ENCODE assay signal across 8 mouse cellular contexts in genomic region chr13:100616181-100617087, GRCm38 (mm10). TPM values are rescaled to one million over a fixed set of nuclear protein-coding genes. Genes with fewer than 3 reads are reported as not detected.
DNase-seq lines count a peak whose midpoint lies in the region; ATAC-seq and TF ChIP-seq lines count a peak whose summit lies in the region.

Marveld2 (minus strand) TSS chr13:100616971.

- no peaks in the 10 kb centered on the region for H3K27me3 ChIP-seq in cerebellum, adult 2 months (ENCODE audit: control insufficient read depth, insufficient read depth, low read length)
- H3K27me3 ChIP-seq in forebrain, postnatal 0 days (ENCODE audit: insufficient read depth, low read length): no peaks in the 10 kb centered on the region; the same call in 1 of the 2 replicates
- H3K27me3 ChIP-seq in hindbrain, embryonic 15.5 days: peaks cover 13% of the 10 kb centered on the region
- H3K27me3 ChIP-seq in megakaryocyte, embryonic 14.5 days (replicated peaks): no peaks in the 10 kb centered on the region

- H3K36me3 ChIP-seq in forebrain, postnatal 0 days (ENCODE audit: insufficient read depth): peaks cover 26% of the 10 kb centered on the region
- H3K36me3 ChIP-seq in hindbrain, embryonic 15.5 days: peaks cover 26% of the 10 kb centered on the region
- peaks cover 43% of the 10 kb centered on the region for H3K36me3 ChIP-seq in megakaryocyte, embryonic 14.5 days (replicated peaks; ENCODE audit: low read length)

- H3K4me3 ChIP-seq in cerebellum, adult 2 months (replicated peaks; ENCODE audit: insufficient read depth, low read depth, low read length): peak within 1 kb of the TSS; percentile 58
- H3K4me3 ChIP-seq in forebrain, postnatal 0 days (ENCODE audit: low read depth, low read length): peak within 1 kb of the TSS; percentile 42
- H3K4me3 ChIP-seq in hindbrain, embryonic 15.5 days: peak within 1 kb of the TSS; percentile 51
- H3K4me3 ChIP-seq in megakaryocyte, embryonic 14.5 days (replicated peaks): peak within 1 kb of the TSS; percentile 91

- peak; percentile 47 for DNase-seq in Muller cell, postnatal 12 days (ENCODE audit: inconsistent ontology term)
- peak; percentile 89 to 90 for DNase-seq in cerebellum, adult 2 months
- peak; percentile 9 for DNase-seq in forebrain, postnatal 0 days
- peak; percentile 28 to 37 for DNase-seq in left cerebral cortex, postnatal 25 days (ENCODE audit: low spot score in 2 of 2)
- peak; percentile 32 to 36 for DNase-seq in right cerebral cortex, postnatal 10 days (ENCODE audit: low spot score in 2 of 2)
- DNase-seq in yolk sac, embryonic 10.5 days (ENCODE audit: low spot score): peak; percentile 56

- no peaks in the 10 kb centered on the region for H3K9me3 ChIP-seq in forebrain, postnatal 0 days (ENCODE audit: low read length)
- H3K9me3 ChIP-seq in hindbrain, embryonic 15.5 days: no peaks in the 10 kb centered on the region
- no peaks in the 10 kb centered on the region for H3K9me3 ChIP-seq in megakaryocyte, embryonic 14.5 days

- H3K4me2 ChIP-seq in forebrain, postnatal 0 days (ENCODE audit: low read depth): peak within 1 kb of the TSS; percentile 59
- peak within 1 kb of the TSS; percentile 70 for H3K4me2 ChIP-seq in hindbrain, embryonic 15.5 days

- WGBS in cerebellum, adult 2 months: 5% methylated on average over 77 of the region's 77 CpGs
- WGBS in forebrain, postnatal 0 days: 5% methylated on average over 77 of the region's 77 CpGs
- 4% methylated on average over 71 of the region's 77 CpGs for WGBS in hindbrain, embryonic 15.5 days

- intact Hi-C loops in left cerebral cortex, postnatal 25 days (cut with DNase I): loop anchor here (1.0 to 10.0 kb wide), 2 partner anchors 124 to 502 kb away; partner anchors contain the start of gene Gtf2h2

- H3K27ac ChIP-seq in cerebellum, adult 2 months (ENCODE audit: insufficient read depth, low read length): peak within 1 kb of the TSS; percentile 88
- no peak within 1 kb of the TSS for H3K27ac ChIP-seq in forebrain, postnatal 0 days (ENCODE audit: low read depth, low read length)
- H3K27ac ChIP-seq in hindbrain, embryonic 15.5 days (replicated peaks): 0 out of 2 replicates have a peak within 1 kb of the TSS, but pooled peaks have one; percentile 30

- peak within 1 kb of the TSS; percentile 51 for H3K9ac ChIP-seq in forebrain, postnatal 0 days
- peak within 1 kb of the TSS; percentile 49 for H3K9ac ChIP-seq in hindbrain, embryonic 15.5 days

- ATAC-seq in forebrain, postnatal 0 days: peak; percentile 40
- ATAC-seq in hindbrain, embryonic 15.5 days (ENCODE audit: low FRiP score, low read depth): peak; percentile 71

- no peak; the same call in none of the 2 replicates for TF ChIP-seq POLR2A in cerebellum, adult 2 months (IDR thresholded peaks at IDR 0.05; ENCODE audit: borderline replicate concordance, insufficient read depth, low read length)

- H3K4me1 ChIP-seq in cerebellum, adult 2 months (ENCODE audit: control insufficient read depth, insufficient read depth, low read length): peaks cover 3% of the 10 kb centered on the region; the same call in 1 of the 2 replicates
- H3K4me1 ChIP-seq in forebrain, postnatal 0 days (ENCODE audit: insufficient read depth): no peaks in the 10 kb centered on the region
- H3K4me1 ChIP-seq in hindbrain, embryonic 15.5 days (replicated peaks): peaks cover 4% of the 10 kb centered on the region; the same call in 1 of the 2 replicates
- H3K4me1 ChIP-seq in megakaryocyte, embryonic 14.5 days: peaks cover 21% of the 10 kb centered on the region

- no peak for TF ChIP-seq CTCF in cerebellum, adult 2 months (IDR thresholded peaks at IDR 0.05; ENCODE audit: borderline replicate concordance, insufficient read depth, low read depth, low read length)
- TF ChIP-seq CTCF in forebrain, postnatal 0 days (IDR thresholded peaks at IDR 0.05; ENCODE audit: low read depth): 0 out of 2 replicates have a peak, but pooled peaks have one; percentile 4

RNA-seq across cellular contexts. Expression of gene Marveld2, which starts in this region (rescaled TPM):
- 13.5 and 16.4 TPM in 2 replicates for polyA plus RNA-seq in cerebellum, adult 2 months (2012; rRNA removed)
- total RNA-seq in forebrain, postnatal 0 days (2014; rRNA removed): 1.0 and 1.8 TPM in 2 replicates
- polyA plus RNA-seq in forebrain, postnatal 0 days (2015; fragmentation: Nextera tagmentation; extraction: Ambion mirVana): 1.1 and 1.3 TPM in 2 replicates
- polyA plus RNA-seq in hindbrain, embryonic 15.5 days (2015; fragmentation: Nextera tagmentation; extraction: Ambion mirVana): 2.7 and 3.2 TPM in 2 replicates
- total RNA-seq in left cerebral cortex, postnatal 25 days (2021): 1 to 10 TPM; 1.2 to 1.8 TPM
- 0.27 TPM in 1 of 2 replicates, not detected in the other for polyA plus RNA-seq in megakaryocyte, embryonic 14.5 days (2012; ENCODE audit: insufficient read depth, low replicate concordance)

Comparison
In these comparisons a context has a peak if more than half of its experiments do, and no peak if none do; other contexts are left out.
1. DNase-seq: peak in every context shown above with its lines; median percentile 90 in cerebellum, adult 2 months; 56 in yolk sac, embryonic 10.5 days; 47 in Muller cell, postnatal 12 days; 34 in right cerebral cortex, postnatal 10 days; 32 in left cerebral cortex, postnatal 25 days; 9 in forebrain, postnatal 0 days.